Mouse (Mus musculus) MEL (cell line): ENCODE measurements around the gene Map3k3.

Experiments
- CTCF ChIP-seq, 3 experiments: IDR thresholded peaks in 2 of 3; conservative IDR thresholded peaks in 1 of 3; 2 replicates each; pipeline ENCODE4 v1.5.1; 2011 to 2012; ENCODE audit warnings: low read length in 3 of 3, low read depth in 2 of 3, mild to moderate bottlenecking in 2 of 3, improper control_type of control experiment in 1 of 3, inconsistent platforms in 1 of 3, mixed read lengths in 1 of 3, moderate library complexity in 1 of 3; ENCODE audit not compliant: control insufficient read depth in 1 of 3, insufficient read depth in 1 of 3, poor library complexity in 1 of 3, severe bottlenecking in 1 of 3
- EP300 ChIP-seq, 2 experiments: IDR thresholded peaks; 2 replicates each; pipeline ENCODE4 v1.6.1; 2011; ENCODE audit warnings: improper control_type of control experiment in 2 of 2, low read length in 2 of 2, low read depth in 1 of 2, mild to moderate bottlenecking in 1 of 2
- MAX ChIP-seq: IDR thresholded peaks from 2 replicates; pipeline ENCODE4 v1.6.1; 2011; ENCODE audit warnings: low read length, improper control_type of control experiment
- NELFE ChIP-seq: IDR thresholded peaks from 2 replicates; pipeline ENCODE4 v1.6.1; 2011; ENCODE audit warnings: low read depth, low read length, improper control_type of control experiment
- POLR2A ChIP-seq, 2 experiments: IDR thresholded peaks; 2 replicates each; pipeline ENCODE4 v1.6.1; 2011 to 2012; ENCODE audit warnings: low read length in 2 of 2, mild to moderate bottlenecking in 2 of 2, control low read depth in 1 of 2, improper control_type of control experiment in 1 of 2, low read depth in 1 of 2, moderate library complexity in 1 of 2; ENCODE audit not compliant: control insufficient read depth in 1 of 2, insufficient read depth in 1 of 2, poor library complexity in 1 of 2
- TBP ChIP-seq: IDR thresholded peaks from 2 replicates; pipeline ENCODE4 v1.8.0; 2011; ENCODE audit warnings: low read depth, low read length, improper control_type of control experiment
- USF1 ChIP-seq: IDR thresholded peaks from 2 replicates; pipeline ENCODE4 v1.6.1; 2014; ENCODE audit warnings: low read depth, mild to moderate bottlenecking, inconsistent platforms, low read length, improper control_type of control experiment, moderate library complexity
- ZKSCAN1 ChIP-seq: IDR thresholded peaks from 2 replicates; pipeline ENCODE4 v1.6.1; 2012; ENCODE audit warnings: low read depth, mild to moderate bottlenecking, inconsistent platforms, low read length, improper control_type of control experiment, moderate library complexity
- ZMIZ1 ChIP-seq: IDR thresholded peaks from 2 replicates; pipeline ENCODE4 v1.6.1; 2012; ENCODE audit warnings: low read depth, mild to moderate bottlenecking, inconsistent platforms, low read length, improper control_type of control experiment, moderate library complexity

DNA sequence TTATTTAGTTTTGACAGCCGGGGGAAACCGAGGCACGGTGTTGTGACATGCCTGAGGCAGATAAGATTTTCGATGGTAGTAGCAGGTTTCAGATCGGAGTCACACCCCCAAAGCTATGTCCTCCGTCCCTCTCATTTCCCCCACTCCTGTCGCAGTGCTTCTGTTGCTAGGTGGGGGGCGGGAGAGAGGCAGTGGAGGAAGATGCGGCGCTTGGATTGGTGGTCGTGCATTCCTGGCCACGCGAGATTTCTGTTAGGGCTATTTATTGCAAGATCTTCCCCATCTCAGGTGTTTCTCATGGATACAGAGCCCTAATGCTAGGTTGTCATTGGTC is 47.0 kb upstream of the Map3k3 start:
- TF ChIP-seq ZKSCAN1 (no peak), USF1 (no peak), CTCF (IDR thresholded peaks at IDR 0.05 in 2 of 3, conservative IDR thresholded peaks at IDR 0.05 in 1 of 3; ENCODE audit: control insufficient read depth in 1 of 3, insufficient read depth in 1 of 3, low read depth in 2 of 3, low read length in 3 of 3, poor library complexity in 1 of 3, severe bottlenecking in 1 of 3) (no peak), POLR2A (IDR thresholded peaks at IDR 0.05; ENCODE audit: control insufficient read depth in 1 of 2, insufficient read depth in 1 of 2, low read depth in 1 of 2, low read length in 2 of 2, poor library complexity in 1 of 2) (no peak), TBP (0 out of 2 replicates have a peak, but pooled peaks have one; percentile 23), NELFE (no peak), MAX (no peak), ZMIZ1 (no peak), EP300 (IDR thresholded peaks at IDR 0.05; ENCODE audit: low read depth in 1 of 2, low read length in 2 of 2) (peak in 1 of 2 experiments; percentile 11; a peak in 1 of 4 replicates)
